Mouse (Mus musculus) neural tube, embryonic 14.5 days (tissue): ENCODE measurements around the gene Vwa3a. TPM values are rescaled to one million over a fixed set of nuclear protein-coding genes. Genes with fewer than 3 reads are reported as not detected.
A peak's percentile ranks its signal among the peaks of the same experiment; 100 is the strongest.

Source experiments
- ATAC-seq: fragments of 200-750 bp; cut with Nextera tagmentation; 2 replicates; pipeline ENCODE4 v1.8.0; 2017; ENCODE audit warnings: low read depth, mild to moderate bottlenecking, moderate TSS enrichment, moderate library complexity
- H3K27ac ChIP-seq: fragments of 300-500 bp; sonication (generic); 2 replicates; pipeline ENCODE4 v1.5.1; 2014; ENCODE audit warnings: low read depth, mild to moderate bottlenecking, control low read depth, low read length, moderate library complexity, mixed read lengths
- H3K27me3 ChIP-seq: fragments of 300-500 bp; sonication (generic); 2 replicates; pipeline ENCODE4 v1.6.1; 2014; ENCODE audit warnings: low read length; ENCODE audit not compliant: control insufficient read depth, insufficient read depth
- H3K36me3 ChIP-seq: fragments of 300-500 bp; sonication (generic); 2 replicates; pipeline ENCODE4 v1.6.1; 2014; ENCODE audit warnings: low read length, mixed read lengths; ENCODE audit not compliant: control insufficient read depth, insufficient read depth
- H3K4me1 ChIP-seq: fragments of 300-500 bp; sonication (generic); 2 replicates; pipeline ENCODE4 v1.6.1; 2014; ENCODE audit warnings: low read length; ENCODE audit not compliant: control insufficient read depth, insufficient read depth
- H3K4me2 ChIP-seq: fragments of 300-500 bp; sonication (generic); 2 replicates; pipeline ENCODE4 v1.6.1; 2014; ENCODE audit warnings: mild to moderate bottlenecking, low read depth, low read length, control low read depth
- H3K4me3 ChIP-seq: fragments of 300-500 bp; sonication (generic); 2 replicates; pipeline ENCODE4 v1.5.1; 2014; ENCODE audit warnings: low read depth, low read length, control low read depth, mixed read lengths
- H3K9ac ChIP-seq: fragments of 300-500 bp; sonication (generic); replicated peaks from 2 replicates; pipeline ENCODE4 v1.6.1; 2014; ENCODE audit warnings: low read depth, mild to moderate bottlenecking, control low read depth, low read length, mixed read lengths
- H3K9me3 ChIP-seq: fragments of 300-500 bp; sonication (generic); 2 replicates; pipeline ENCODE4 v1.6.1; 2016; ENCODE audit warnings: low read length; ENCODE audit not compliant: control insufficient read depth
- WGBS: fragments of 180-500 bp; shearing (Covaris S2); extraction: QIAGEN DNeasy Blood & Tissue Kit; methylation state at CpG from one replicate; pipeline ENCODE4 v1.1.7; 2014; 5-methylcytosine and 5-hydroxymethylcytosine counted together
- polyA plus RNA-seq: library from polyadenylated mRNA; unstranded; fragments of >200 nt; fragmentation: Nextera tagmentation; extraction: Ambion mirVana; gene quantifications from 2 replicates; pipeline ENCODE4 v1.2.1, GENCODE M21; 2014

Gene Vwa3a
- polyA plus RNA-seq, 1 experiment from 2014 or later: 1.1 TPM

DNA sequence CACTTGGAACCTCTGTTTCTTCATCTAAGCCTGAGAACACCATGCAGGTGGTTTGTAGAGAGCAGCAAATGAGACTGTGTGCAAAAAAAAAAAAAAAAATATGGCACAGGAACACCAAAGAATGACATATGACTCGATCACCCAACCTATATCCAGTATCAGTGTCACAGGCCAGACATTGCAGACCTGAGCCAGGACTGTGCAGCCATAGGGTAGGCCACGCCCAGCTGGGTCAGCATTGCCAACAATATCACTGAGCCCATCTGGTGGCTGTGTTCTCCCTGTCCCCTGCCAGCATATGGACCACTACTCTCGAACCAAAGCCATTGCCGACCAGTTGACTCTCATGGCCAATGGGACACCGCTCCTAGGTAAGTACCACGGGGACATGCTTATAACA, 78.4 kb downstream of the Vwa3a start:
- WGBS: 92% methylated on average over 6 of the region's 6 CpGs
- no peak overlapping the region for H3K9ac ChIP-seq

DNA sequence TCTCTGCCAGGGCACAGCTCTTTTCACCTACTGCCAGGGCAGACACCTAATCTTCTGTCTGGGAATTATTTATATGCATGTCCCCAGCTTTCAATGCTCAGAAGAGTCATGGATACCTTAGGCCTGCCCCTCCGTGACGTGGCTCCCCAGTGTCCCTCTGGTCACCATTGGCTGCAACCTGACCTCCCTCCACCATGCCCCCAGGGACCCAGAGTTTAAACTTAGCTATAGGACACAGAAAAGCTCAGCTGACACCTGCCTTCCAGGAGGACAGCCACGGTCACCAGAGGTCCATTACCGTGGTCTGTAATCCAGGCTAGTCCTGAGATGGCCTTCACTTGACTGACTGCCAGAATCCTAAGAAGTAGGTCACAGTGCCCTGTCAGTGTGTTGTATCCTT, 80.3 kb downstream of the Vwa3a start:
- Histone ChIP-seq H3K27me3 (no peaks in the 10 kb centered on the region), H3K4me2 (no peak overlapping the region), H3K36me3 (no peaks in the 10 kb centered on the region), H3K4me3 (no peak overlapping the region), H3K4me1 (no peaks in the 10 kb centered on the region), H3K9me3 (no peaks in the 10 kb centered on the region), H3K27ac (no peak overlapping the region), H3K9ac (no peak overlapping the region)
- ATAC-seq: no peak
- WGBS: 92% methylated on average over 4 of the region's 4 CpGs

More for the DNA sequence above, 78.4 kb downstream of the Vwa3a start:
- Histone ChIP-seq H3K27me3 (no peaks in the 10 kb centered on the region), H3K4me3 (no peak overlapping the region), H3K4me1 (no peaks in the 10 kb centered on the region), H3K36me3 (no peaks in the 10 kb centered on the region), H3K27ac (no peak overlapping the region), H3K4me2 (no peak overlapping the region), H3K9me3 (no peaks in the 10 kb centered on the region)
- ATAC-seq: no peak

DNA sequence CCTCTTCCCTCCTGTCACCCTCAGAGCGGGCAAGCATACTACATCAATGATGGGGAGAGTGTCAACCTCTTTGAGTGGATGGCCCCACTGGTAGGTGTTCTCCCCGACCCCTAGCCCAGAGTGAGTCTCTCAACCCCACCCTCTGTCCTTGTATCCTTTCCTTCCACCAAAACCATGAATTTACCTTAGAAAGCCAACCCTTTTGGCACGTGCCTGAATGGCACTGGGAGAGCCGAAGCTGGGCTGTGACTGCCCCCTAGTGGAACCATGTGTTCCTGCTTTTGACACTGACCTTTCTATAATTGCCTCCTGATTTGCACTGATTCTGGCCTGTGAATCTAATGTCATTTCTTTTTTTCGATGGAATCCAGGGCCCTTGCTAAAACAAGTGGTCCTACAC, 84.1 kb downstream of the Vwa3a start:
- Histone ChIP-seq H3K9ac (no peak overlapping the region), H3K4me1 (no peaks in the 10 kb centered on the region), H3K27me3 (no peaks in the 10 kb centered on the region), H3K9me3 (no peaks in the 10 kb centered on the region), H3K4me3 (no peak overlapping the region), H3K36me3 (no peaks in the 10 kb centered on the region), H3K27ac (no peak overlapping the region), H3K4me2 (no peak overlapping the region)
- WGBS: 23% methylated on average over 5 of the region's 5 CpGs
- ATAC-seq: peak; percentile 76

DNA sequence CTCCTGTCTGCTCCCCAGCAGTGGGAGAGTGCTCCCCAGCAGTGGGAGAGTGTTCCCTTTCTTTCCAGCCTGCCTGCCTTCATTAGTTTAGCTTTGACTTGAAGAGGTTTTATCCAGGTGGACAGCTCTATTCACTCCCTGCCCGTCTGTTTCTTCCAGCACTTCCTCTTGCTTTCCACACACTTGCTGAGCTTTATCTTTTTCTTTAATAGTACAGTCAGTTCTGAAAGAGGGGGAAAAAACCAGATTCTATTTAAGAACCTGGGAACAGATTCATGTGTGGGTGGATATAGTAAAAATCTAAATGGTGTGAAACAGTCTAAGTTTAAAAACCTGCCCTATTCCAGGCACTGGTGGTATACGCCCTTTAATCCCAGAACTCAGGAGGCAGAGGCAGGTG, 86.0 kb downstream of the Vwa3a start:
- no peak overlapping the region for H3K4me2 ChIP-seq
- H3K27ac ChIP-seq: no peak overlapping the region
- H3K9me3 ChIP-seq: no peaks in the 10 kb centered on the region
- no peak overlapping the region for H3K9ac ChIP-seq
- no peak overlapping the region for H3K4me3 ChIP-seq
- 78% methylated on average over 2 of the region's 2 CpGs for WGBS
- H3K36me3 ChIP-seq: no peaks in the 10 kb centered on the region
- H3K4me1 ChIP-seq: 0 out of 2 replicates have a peak, but pooled peaks cover under 1% of the 10 kb centered on the region
- ATAC-seq: no peak
- peaks cover 3% of the 10 kb centered on the region; the same call in 1 of the 2 replicates for H3K27me3 ChIP-seq

DNA sequence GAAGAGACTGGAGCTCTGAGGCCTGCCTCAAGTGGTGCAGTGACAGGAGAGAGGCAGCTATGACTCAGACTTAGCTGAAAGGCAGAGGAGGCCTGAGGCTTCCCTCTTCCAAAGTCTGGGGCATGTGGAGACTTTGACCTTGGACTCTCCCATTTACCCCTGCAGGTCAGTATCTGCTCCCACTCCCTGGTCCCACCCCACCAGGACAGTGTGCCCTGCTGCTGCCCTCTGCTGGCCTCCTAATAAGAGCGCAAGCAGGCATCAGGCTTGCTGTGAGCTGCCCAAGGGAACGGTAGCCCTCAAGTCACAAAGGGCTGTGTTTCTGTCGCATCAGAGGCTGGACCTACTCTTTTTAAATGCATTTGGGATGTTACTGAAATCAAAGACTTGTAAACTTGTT, 87.3 kb downstream of the Vwa3a start:
- Histone ChIP-seq H3K4me3 (no peak overlapping the region), H3K9ac (no peak overlapping the region), H3K36me3 (no peaks in the 10 kb centered on the region), H3K4me2 (no peak overlapping the region), H3K4me1 (0 out of 2 replicates have a peak, but pooled peaks cover 6% of the 10 kb centered on the region), H3K9me3 (no peaks in the 10 kb centered on the region), H3K27ac (no peak overlapping the region), H3K27me3 (peaks cover 6% of the 10 kb centered on the region; the same call in 1 of the 2 replicates)
- ATAC-seq: no peak
- 24% methylated on average over 3 of the region's 3 CpGs for WGBS

DNA sequence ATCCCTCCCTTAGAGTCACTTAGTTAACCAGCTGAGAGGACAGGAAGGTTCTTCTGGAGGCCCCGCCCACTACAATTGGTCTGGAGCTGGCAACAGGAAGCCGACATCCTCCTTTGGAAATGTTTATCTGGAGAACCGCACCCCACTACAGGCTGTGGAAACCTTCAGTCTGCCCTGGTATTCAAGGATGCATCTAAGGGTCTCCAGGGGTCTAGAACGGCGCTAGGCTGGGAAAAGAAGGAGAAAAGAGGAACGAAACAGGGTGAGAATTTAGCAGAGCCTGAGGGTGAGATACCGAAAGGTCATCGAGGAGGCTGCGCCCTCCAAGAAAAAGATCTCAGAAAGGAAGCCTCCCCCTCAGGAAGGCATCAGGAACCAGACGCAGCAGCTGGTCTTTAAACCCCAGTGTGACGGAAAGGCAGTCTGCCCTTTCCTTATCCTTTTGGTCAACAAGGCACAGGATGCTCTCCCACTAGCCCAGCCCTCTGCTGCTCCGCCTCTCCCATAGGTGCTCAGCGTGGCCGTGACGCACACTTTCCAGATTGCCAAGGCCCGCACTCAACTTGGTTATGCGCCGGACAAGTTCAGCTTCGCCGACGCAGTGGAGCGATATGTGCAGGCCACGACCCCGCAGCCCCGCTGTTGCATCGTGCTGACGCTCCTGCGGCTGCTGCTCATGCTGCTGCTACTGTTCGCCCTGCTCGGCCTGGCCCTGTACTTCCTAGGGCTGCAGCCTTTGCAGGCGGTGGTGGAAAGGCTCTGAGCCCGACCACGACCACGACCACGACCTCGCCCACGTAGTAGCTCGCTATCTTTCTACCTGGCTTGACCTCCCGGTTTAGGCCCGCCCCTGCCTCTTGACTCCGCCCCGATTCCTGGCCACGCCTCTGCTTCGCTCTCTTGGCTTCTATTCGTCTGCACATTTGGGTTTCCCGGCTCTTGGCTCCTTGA, 91.6 kb downstream of the Vwa3a start:
- Histone ChIP-seq H3K9ac (peak overlapping the region; percentile 33), H3K4me3 (peak overlapping the region; percentile 42), H3K9me3 (no peaks in the 10 kb centered on the region), H3K27me3 (peaks cover 6% of the 10 kb centered on the region; the same call in 1 of the 2 replicates), H3K4me1 (0 out of 2 replicates have a peak, but pooled peaks cover 6% of the 10 kb centered on the region), H3K4me2 (peak overlapping the region; percentile 91), H3K36me3 (no peaks in the 10 kb centered on the region), H3K27ac (peak overlapping the region; percentile 4; the same call in 1 of the 2 replicates)
- 1% methylated on average over 46 of the region's 46 CpGs for WGBS
- peak; percentile 11; the same call in 1 of the 2 replicates for ATAC-seq

DNA sequence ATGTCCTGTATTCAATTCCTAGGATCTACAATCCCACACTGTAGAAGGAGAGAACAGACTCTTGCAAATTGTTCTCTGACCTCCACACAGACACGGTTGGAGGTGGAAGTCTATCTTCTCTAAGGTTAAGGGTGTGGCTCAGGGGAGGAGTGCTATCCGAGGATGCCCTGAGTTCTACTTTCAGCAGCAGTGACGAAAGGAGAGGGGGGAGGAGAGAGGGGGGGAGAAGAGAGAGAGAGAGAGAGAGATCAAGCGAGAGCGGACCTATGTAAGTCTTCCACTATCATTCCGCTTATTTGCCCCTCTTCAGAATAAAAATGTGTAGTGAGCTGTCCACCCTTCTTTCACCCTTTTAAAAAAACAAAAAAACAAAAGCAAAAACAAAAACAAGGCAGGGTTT, 95.3 kb downstream of the Vwa3a start:
- Histone ChIP-seq H3K27me3 (peaks cover 6% of the 10 kb centered on the region; the same call in 1 of the 2 replicates), H3K36me3 (no peaks in the 10 kb centered on the region), H3K4me3 (peak overlapping the region; percentile 51), H3K9ac (0 out of 2 replicates have a peak overlapping the region, but pooled peaks have one; percentile 37), H3K27ac (peak overlapping the region; percentile 55; the same call in 1 of the 2 replicates), H3K4me2 (peak overlapping the region; percentile 50), H3K4me1 (0 out of 2 replicates have a peak, but pooled peaks cover 6% of the 10 kb centered on the region), H3K9me3 (no peaks in the 10 kb centered on the region)
- ATAC-seq: no peak
- 53% methylated on average over 6 of the region's 6 CpGs for WGBS

DNA sequence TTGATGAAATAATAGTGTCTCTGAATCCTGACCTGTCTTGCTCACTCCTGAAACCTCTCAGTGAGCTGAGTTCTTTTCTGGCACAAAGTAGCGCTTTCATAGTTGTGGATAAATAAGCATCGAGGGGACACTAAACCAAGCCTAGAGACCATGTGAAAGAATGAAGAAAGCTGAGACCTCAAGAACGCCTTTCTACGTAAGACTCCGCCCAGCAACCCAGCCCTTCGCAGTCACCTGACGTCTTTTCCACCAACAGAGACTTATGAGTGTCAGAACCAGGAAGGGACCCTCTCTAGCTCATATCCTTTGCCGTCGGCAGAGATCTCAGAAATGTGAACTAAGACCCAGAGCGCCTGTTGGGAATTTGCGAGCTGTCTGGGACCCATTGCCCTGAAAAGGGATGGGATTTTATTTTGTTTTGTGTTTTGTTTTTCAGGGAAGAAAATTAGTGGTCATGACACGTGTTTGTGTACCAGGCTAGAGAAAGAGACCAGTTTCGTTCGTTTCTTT, 95.8 kb downstream of the Vwa3a start:
- 11% methylated on average over 14 of the region's 14 CpGs for WGBS
- Histone ChIP-seq H3K36me3 (no peaks in the 10 kb centered on the region), H3K4me3 (peak overlapping the region; percentile 51), H3K9ac (peak overlapping the region; percentile 37; the same call in 1 of the 2 replicates), H3K27me3 (peaks cover 5% of the 10 kb centered on the region; the same call in 1 of the 2 replicates), H3K4me1 (0 out of 2 replicates have a peak, but pooled peaks cover 6% of the 10 kb centered on the region), H3K9me3 (no peaks in the 10 kb centered on the region), H3K4me2 (peak overlapping the region; percentile 50), H3K27ac (peak overlapping the region; percentile 55; the same call in 1 of the 2 replicates)
- peak; percentile 89 for ATAC-seq
